Mouse (Mus musculus) neural tube, embryonic 12.5 days (tissue): ENCODE measurements around the gene Krtap5-2. TPM values are rescaled to one million over a fixed set of nuclear protein-coding genes. Genes with fewer than 3 reads are reported as not detected.

Experiments used
- ATAC-seq: fragments of 200-750 bp; cut with Nextera tagmentation; 2 replicates; pipeline ENCODE4 v1.8.0; 2017; ENCODE audit warnings: low read depth, mild to moderate bottlenecking, moderate TSS enrichment, moderate library complexity; ENCODE audit not compliant: low FRiP score
- H3K27ac ChIP-seq: fragments of 300-500 bp; sonication (generic); 2 replicates; pipeline ENCODE4 v1.5.1; 2016
- H3K27me3 ChIP-seq: fragments of 300-500 bp; sonication (generic); replicated peaks from 2 replicates; pipeline ENCODE4 v1.6.1; 2016; ENCODE audit warnings: mild to moderate bottlenecking
- H3K36me3 ChIP-seq: fragments of 300-500 bp; sonication (generic); 2 replicates; pipeline ENCODE4 v1.6.1; 2016; ENCODE audit warnings: mild to moderate bottlenecking
- H3K4me1 ChIP-seq: fragments of 300-500 bp; sonication (generic); 2 replicates; pipeline ENCODE4 v1.6.1; 2016
- H3K4me2 ChIP-seq: fragments of 300-500 bp; sonication (generic); replicated peaks from 2 replicates; pipeline ENCODE4 v1.6.1; 2016; ENCODE audit warnings: mild to moderate bottlenecking
- H3K4me3 ChIP-seq: fragments of 300-500 bp; sonication (generic); 2 replicates; pipeline ENCODE4 v1.5.1; 2016
- H3K9ac ChIP-seq: fragments of 300-500 bp; sonication (generic); 2 replicates; pipeline ENCODE4 v1.6.1; 2016; ENCODE audit warnings: mild to moderate bottlenecking
- H3K9me3 ChIP-seq: fragments of 300-500 bp; sonication (generic); 2 replicates; pipeline ENCODE4 v1.6.1; 2016; ENCODE audit warnings: mild to moderate bottlenecking
- WGBS: fragments of 180-500 bp; shearing (Covaris S2); methylation state at CpG from one replicate; pipeline ENCODE4 v1.1.7; 2016; 5-methylcytosine and 5-hydroxymethylcytosine counted together
- polyA plus RNA-seq: library from polyadenylated mRNA; unstranded; fragments of >200 nt; fragmentation: Nextera tagmentation; extraction: Ambion mirVana; gene quantifications from 2 replicates; pipeline ENCODE4 v1.2.1, GENCODE M21; 2016

Krtap5-2 gene
- polyA plus RNA-seq, 1 experiment from 2014 or later: not detected

- Histone ChIP-seq H3K36me3 (no peaks in the 10 kb centered on the region), H3K27me3 (no peaks in the 10 kb centered on the region), H3K4me2 (no peak overlapping the region), H3K4me1 (no peaks in the 10 kb centered on the region), H3K9me3 (no peaks in the 10 kb centered on the region), H3K4me3 (no peak overlapping the region), H3K27ac (no peak overlapping the region), H3K9ac (no peak overlapping the region)
- WGBS: 57% methylated on average over 4 of the region's 4 CpGs
- no peak for ATAC-seq
Observed at GRCm38 (mm10) chr7:142134206-142134995, 41.4 kb downstream of the Krtap5-2 start.

- H3K9me3 ChIP-seq: no peaks in the 10 kb centered on the region
- H3K4me1 ChIP-seq: no peaks in the 10 kb centered on the region
- no peak overlapping the region for H3K9ac ChIP-seq
- H3K36me3 ChIP-seq: no peaks in the 10 kb centered on the region
- no peak for ATAC-seq
- no peak overlapping the region for H3K27ac ChIP-seq
- 70% methylated on average over 4 of the region's 4 CpGs for WGBS
- no peak overlapping the region for H3K4me3 ChIP-seq
- no peaks in the 10 kb centered on the region for H3K27me3 ChIP-seq
- no peak overlapping the region for H3K4me2 ChIP-seq
Observed at GRCm38 (mm10) chr7:142128843-142129242, 47.0 kb downstream of the Krtap5-2 start.

Other genes with a start within 250 kb of the Krtap5-2 start
- 21.0 and 21.2 TPM in 2 replicates for gene Brsk2, start 226.3 kb downstream of the Krtap5-2 start, polyA plus RNA-seq
- 51.3 and 52.2 TPM in 2 replicates for gene Mob2, start 114.9 kb downstream of the Krtap5-2 start, polyA plus RNA-seq
- 61.6 and 63.6 TPM in 2 replicates for gene Dusp8, start 80.2 kb downstream of the Krtap5-2 start, polyA plus RNA-seq
- not detected in 2 replicates for gene Gm45618, start 55.3 kb downstream of the Krtap5-2 start, polyA plus RNA-seq
- not detected in 2 replicates for gene Gm39115, start 40.0 kb downstream of the Krtap5-2 start, polyA plus RNA-seq
- not detected in 2 replicates for gene Gm45337, start 31.4 kb downstream of the Krtap5-2 start, polyA plus RNA-seq
- gene Gm29735, start 18.9 kb downstream of the Krtap5-2 start, polyA plus RNA-seq: not detected in 2 replicates
- not detected in 2 replicates for gene Gm4553, start 10.3 kb downstream of the Krtap5-2 start, polyA plus RNA-seq
- not detected in 2 replicates for gene Gm10153, start 14.4 kb upstream of the Krtap5-2 start, polyA plus RNA-seq
- not detected in 2 replicates for gene Krtap5-3, start 25.4 kb upstream of the Krtap5-2 start, polyA plus RNA-seq
- gene Gm7579, start 35.9 kb upstream of the Krtap5-2 start, polyA plus RNA-seq: not detected in 2 replicates
- not detected in 2 replicates for gene Krtap5-5, start 54.0 kb upstream of the Krtap5-2 start, polyA plus RNA-seq
- not detected in 2 replicates for gene Gm40460, start 65.1 kb upstream of the Krtap5-2 start, polyA plus RNA-seq
- gene Gm2431, start 82.3 kb upstream of the Krtap5-2 start, polyA plus RNA-seq: not detected in 2 replicates
- not detected in 2 replicates for gene Gm4559, start 98.4 kb upstream of the Krtap5-2 start, polyA plus RNA-seq
- gene Krtap5-1, start 121.1 kb upstream of the Krtap5-2 start, polyA plus RNA-seq: not detected in 2 replicates
- gene Krtap5-4, start 127.5 kb upstream of the Krtap5-2 start, polyA plus RNA-seq: not detected in 2 replicates
- gene Ifitm10, start 197.7 kb upstream of the Krtap5-2 start, polyA plus RNA-seq: 0.47 and 1.2 TPM in 2 replicates
- gene Gm49369, start 206.7 kb upstream of the Krtap5-2 start, polyA plus RNA-seq: 0.90 and 1.5 TPM in 2 replicates
- gene Ctsd, start 212.0 kb upstream of the Krtap5-2 start, polyA plus RNA-seq: 200 and 207 TPM in 2 replicates